Mouse (Mus musculus) left cerebral cortex, adult 11 months (tissue): ENCODE data around the gene Neto2.
"Not testable (repeated sequence)": the region's sequence is repeated elsewhere in the genome, so short reads cannot be mapped to it uniquely, and the experiment has no call there.

ENCODE experiments used
- DNase-seq: peaks from one replicate; pipeline ENCODE4 v3.0.0; 2022; ENCODE audit warnings: low spot score

The Neto2 gene

GRCm38 (mm10) chr8:85700751-85701351, at the start of gene Neto2:
Gene Neto2 (minus strand): TSS chr8:85700924.
- peak; percentile 33 for DNase-seq

- no peak for DNase-seq
These were observed 44.3 kb upstream of the Neto2 start for GRCm38 (mm10) chr8:85745053-85745452.

- DNase-seq, result no peak
These were observed 29.8 kb upstream of the Neto2 start for GRCm38 (mm10) chr8:85730545-85730944.

GRCm38 (mm10) chr8:85717271-85717670, 16.5 kb upstream of the Neto2 start:
- no peak for DNase-seq

GRCm38 (mm10) chr8:85716696-85717095, 16.0 kb upstream of the Neto2 start:
- DNase-seq, result no peak

GRCm38 (mm10) chr8:85706988-85707387, 6.3 kb upstream of the Neto2 start:
- DNase-seq, result no peak

- DNase-seq, result peak; percentile 22
These were observed 498 bp downstream of the Neto2 start for GRCm38 (mm10) chr8:85700101-85700750.

GRCm38 (mm10) chr8:85699051-85699450, 1.7 kb downstream of the Neto2 start:
- DNase-seq, result peak; percentile 62

- DNase-seq, result no peak
These were observed 35.6 kb downstream of the Neto2 start for GRCm38 (mm10) chr8:85665146-85665545.

GRCm38 (mm10) chr8:85661995-85662394, 38.7 kb downstream of the Neto2 start:
- DNase-seq, result peak; percentile 30

GRCm38 (mm10) chr8:85651201-85651600, 49.5 kb downstream of the Neto2 start:
- DNase-seq, result no peak

GRCm38 (mm10) chr8:85648553-85648952, 52.2 kb downstream of the Neto2 start:
- DNase-seq, result no peak

- DNase-seq, result no peak
These were observed 55.6 kb downstream of the Neto2 start for GRCm38 (mm10) chr8:85644921-85645665.

GRCm38 (mm10) chr8:85624450-85624849, 76.3 kb downstream of the Neto2 start:
- DNase-seq, result no peak

- no peak for DNase-seq
These were observed 77.5 kb downstream of the Neto2 start for GRCm38 (mm10) chr8:85623246-85623645.

- no peak for DNase-seq
These were observed 81.9 kb downstream of the Neto2 start for GRCm38 (mm10) chr8:85618789-85619188.

GRCm38 (mm10) chr8:85617125-85617524, 83.6 kb downstream of the Neto2 start:
- DNase-seq, result not testable (repeated sequence)

- no peak for DNase-seq
These were observed 91.9 kb downstream of the Neto2 start for GRCm38 (mm10) chr8:85608836-85609235.

GRCm38 (mm10) chr8:85607804-85608203, 92.9 kb downstream of the Neto2 start:
- no peak for DNase-seq

GRCm38 (mm10) chr8:85606974-85607373, 93.8 kb downstream of the Neto2 start:
- DNase-seq, result no peak

- no peak for DNase-seq
These were observed 94.2 kb downstream of the Neto2 start for GRCm38 (mm10) chr8:85606561-85606960.

GRCm38 (mm10) chr8:85604201-85604600, 96.5 kb downstream of the Neto2 start:
- DNase-seq, result no peak
